Mouse (Mus musculus): Measurements from ENCODE around the gene Amdhd2. TPM values are rescaled to one million over a fixed set of nuclear protein-coding genes. Genes with fewer than 3 reads are reported as not detected.

The Amdhd2 gene
- polyA plus RNA-seq, 1 experiment from 2014 or later: 159 TPM

DNA sequence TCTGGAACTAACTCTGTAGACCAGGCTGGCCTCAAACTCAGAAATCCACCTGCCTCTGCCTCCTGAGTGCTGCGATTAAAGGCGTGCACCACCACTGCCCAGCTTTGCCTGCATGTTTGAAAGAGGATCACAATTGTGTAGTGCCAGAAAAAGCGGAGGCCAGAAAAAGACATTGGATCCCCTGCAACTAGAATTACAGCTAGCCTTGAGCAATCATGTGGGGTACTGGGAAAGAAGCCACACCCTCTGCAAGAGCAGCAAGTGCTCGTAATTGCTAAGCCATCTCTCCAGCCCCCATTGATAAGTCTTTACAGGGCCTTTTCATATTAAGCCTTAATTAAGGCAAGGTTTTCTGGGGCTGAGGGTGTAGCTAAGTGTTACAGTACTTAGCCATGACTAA lies 27.9 kb upstream of the Amdhd2 start:
- ATAC-seq: no peak
- WGBS: 67% methylated on average over 4 of the region's 4 CpGs
- Histone ChIP-seq H3K27me3 (replicated peaks; ENCODE audit: control insufficient read depth, insufficient read depth, low read length) (no peaks in the 10 kb centered on the region), H3K4me3 (ENCODE audit: low read depth, low read length) (no peak overlapping the region), H3K9me3 (ENCODE audit: control insufficient read depth) (no peaks in the 10 kb centered on the region), H3K9ac (ENCODE audit: low read depth, low read length) (no peak overlapping the region), H3K36me3 (ENCODE audit: control insufficient read depth, insufficient read depth) (peaks cover 9% of the 10 kb centered on the region; the same call in 1 of the 2 replicates), H3K4me2 (replicated peaks; ENCODE audit: low read depth) (no peak overlapping the region), H3K27ac (ENCODE audit: low read depth, low read length) (no peak overlapping the region), H3K4me1 (replicated peaks; ENCODE audit: control insufficient read depth, insufficient read depth, low read length) (no peaks in the 10 kb centered on the region)
- TF ChIP-seq CTCF (IDR thresholded peaks at IDR 0.05; ENCODE audit: low read depth): no peak

GRCm38 (mm10) chr17:24190934-24191333 lies 27.4 kb upstream of the Amdhd2 start:
- Histone ChIP-seq H3K9me3 (ENCODE audit: control insufficient read depth) (no peaks in the 10 kb centered on the region), H3K27me3 (replicated peaks; ENCODE audit: control insufficient read depth, insufficient read depth, low read length) (no peaks in the 10 kb centered on the region), H3K27ac (ENCODE audit: low read depth, low read length) (no peak overlapping the region), H3K4me2 (replicated peaks; ENCODE audit: low read depth) (no peak overlapping the region), H3K9ac (ENCODE audit: low read depth, low read length) (no peak overlapping the region), H3K4me1 (replicated peaks; ENCODE audit: control insufficient read depth, insufficient read depth, low read length) (no peaks in the 10 kb centered on the region), H3K36me3 (ENCODE audit: control insufficient read depth, insufficient read depth) (peaks cover 9% of the 10 kb centered on the region; the same call in 1 of the 2 replicates), H3K4me3 (ENCODE audit: low read depth, low read length) (no peak overlapping the region)
- no peak for ATAC-seq
- TF ChIP-seq CTCF (IDR thresholded peaks at IDR 0.05; ENCODE audit: low read depth): no peak
- 76% methylated on average over 2 of the region's 2 CpGs for WGBS

GRCm38 (mm10) chr17:24174259-24174658 lies 10.7 kb upstream of the Amdhd2 start:
- ATAC-seq: no peak
- no peak overlapping the region for H3K27ac ChIP-seq (ENCODE audit: low read depth, low read length)
- no peak overlapping the region for H3K4me2 ChIP-seq (replicated peaks; ENCODE audit: low read depth)
- no peaks in the 10 kb centered on the region for H3K4me1 ChIP-seq (replicated peaks; ENCODE audit: control insufficient read depth, insufficient read depth, low read length)
- no peaks in the 10 kb centered on the region for H3K9me3 ChIP-seq (ENCODE audit: control insufficient read depth)
- no peaks in the 10 kb centered on the region for H3K27me3 ChIP-seq (replicated peaks; ENCODE audit: control insufficient read depth, insufficient read depth, low read length)
- 0 out of 2 replicates have a peak, but pooled peaks cover under 1% of the 10 kb centered on the region for H3K36me3 ChIP-seq (ENCODE audit: control insufficient read depth, insufficient read depth)
- 83% methylated on average over 3 of the region's 3 CpGs for WGBS
- no peak for TF ChIP-seq CTCF (IDR thresholded peaks at IDR 0.05; ENCODE audit: low read depth)
- H3K9ac ChIP-seq (ENCODE audit: low read depth, low read length): no peak overlapping the region
- H3K4me3 ChIP-seq (ENCODE audit: low read depth, low read length): no peak overlapping the region

DNA sequence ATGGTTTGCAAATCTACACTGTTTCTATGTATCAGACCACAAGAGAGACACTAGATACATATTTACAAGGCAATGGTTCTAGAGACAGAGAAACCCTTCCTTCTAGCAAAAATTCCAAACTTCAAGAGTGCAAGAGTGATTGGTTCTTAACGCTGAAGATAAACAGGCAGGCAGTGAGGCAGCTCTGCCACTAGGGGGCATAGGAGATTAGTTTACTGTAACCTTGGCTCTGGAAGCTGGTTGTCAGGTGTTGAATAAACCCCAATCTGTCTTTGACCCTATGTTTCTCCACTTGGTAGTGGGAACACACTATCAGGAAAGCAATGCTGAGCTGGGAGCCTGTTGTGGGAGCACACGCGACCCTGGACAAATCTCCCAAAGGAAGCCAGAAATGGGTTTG lies 9.9 kb upstream of the Amdhd2 start:
- ATAC-seq: no peak
- Histone ChIP-seq H3K4me1 (replicated peaks; ENCODE audit: control insufficient read depth, insufficient read depth, low read length) (no peaks in the 10 kb centered on the region), H3K27me3 (replicated peaks; ENCODE audit: control insufficient read depth, insufficient read depth, low read length) (no peaks in the 10 kb centered on the region), H3K4me3 (ENCODE audit: low read depth, low read length) (no peak overlapping the region), H3K9me3 (ENCODE audit: control insufficient read depth) (no peaks in the 10 kb centered on the region), H3K36me3 (ENCODE audit: control insufficient read depth, insufficient read depth) (no peaks in the 10 kb centered on the region), H3K27ac (ENCODE audit: low read depth, low read length) (no peak overlapping the region), H3K9ac (ENCODE audit: low read depth, low read length) (no peak overlapping the region), H3K4me2 (replicated peaks; ENCODE audit: low read depth) (no peak overlapping the region)
- peak; percentile 96 for TF ChIP-seq CTCF (IDR thresholded peaks at IDR 0.05; ENCODE audit: low read depth)
- WGBS: 3% methylated on average over 3 of the region's 3 CpGs

DNA sequence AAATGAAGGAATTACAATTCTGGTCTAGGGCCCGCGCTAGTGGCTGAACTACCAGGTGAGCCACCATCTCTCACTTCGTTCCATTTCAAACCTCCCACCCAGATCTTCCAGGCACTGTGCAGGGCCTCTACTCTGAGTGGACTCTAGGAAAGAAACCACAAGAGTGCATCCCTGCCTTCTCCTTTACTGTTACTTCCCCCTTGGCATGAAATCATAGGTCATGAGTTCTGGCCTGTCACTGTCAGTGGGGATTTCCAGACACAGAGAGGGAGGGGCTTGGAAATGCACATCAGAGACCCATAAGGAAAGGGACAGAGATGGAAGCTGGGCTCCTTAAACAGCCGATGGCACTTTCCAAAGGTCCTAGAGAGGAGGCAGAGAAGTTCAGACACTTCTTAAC lies 8.2 kb upstream of the Amdhd2 start:
- Histone ChIP-seq H3K9me3 (ENCODE audit: control insufficient read depth) (no peaks in the 10 kb centered on the region), H3K4me2 (replicated peaks; ENCODE audit: low read depth) (no peak overlapping the region), H3K4me3 (ENCODE audit: low read depth, low read length) (no peak overlapping the region), H3K27me3 (replicated peaks; ENCODE audit: control insufficient read depth, insufficient read depth, low read length) (no peaks in the 10 kb centered on the region), H3K36me3 (ENCODE audit: control insufficient read depth, insufficient read depth) (peaks cover 7% of the 10 kb centered on the region), H3K27ac (ENCODE audit: low read depth, low read length) (no peak overlapping the region), H3K4me1 (replicated peaks; ENCODE audit: control insufficient read depth, insufficient read depth, low read length) (no peaks in the 10 kb centered on the region), H3K9ac (ENCODE audit: low read depth, low read length) (no peak overlapping the region)
- WGBS: 87% methylated on average over 4 of the region's 4 CpGs
- ATAC-seq: no peak
- TF ChIP-seq CTCF (IDR thresholded peaks at IDR 0.05; ENCODE audit: low read depth): no peak

DNA sequence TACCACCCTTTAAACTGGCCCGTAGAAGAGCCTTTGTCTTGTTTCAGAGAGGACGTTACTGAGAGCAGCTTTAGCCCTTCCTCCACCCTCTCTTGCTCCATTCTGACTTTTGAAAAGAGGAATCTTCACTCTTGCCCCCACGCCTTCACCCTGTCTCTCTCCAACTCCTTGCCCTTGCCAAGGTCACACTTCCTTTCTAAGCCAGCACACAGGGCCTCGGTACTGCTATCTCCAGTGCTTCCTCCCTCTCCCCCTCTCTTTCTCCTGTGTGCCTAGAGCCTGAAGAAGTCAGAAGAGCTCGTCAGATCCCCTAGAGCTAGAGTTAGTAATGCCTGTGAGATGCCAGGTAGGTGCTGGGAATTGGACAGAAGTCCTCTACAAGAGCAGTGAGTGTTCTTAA lies 7.2 kb upstream of the Amdhd2 start:
- H3K9ac ChIP-seq (ENCODE audit: low read depth, low read length): no peak overlapping the region

DNA sequence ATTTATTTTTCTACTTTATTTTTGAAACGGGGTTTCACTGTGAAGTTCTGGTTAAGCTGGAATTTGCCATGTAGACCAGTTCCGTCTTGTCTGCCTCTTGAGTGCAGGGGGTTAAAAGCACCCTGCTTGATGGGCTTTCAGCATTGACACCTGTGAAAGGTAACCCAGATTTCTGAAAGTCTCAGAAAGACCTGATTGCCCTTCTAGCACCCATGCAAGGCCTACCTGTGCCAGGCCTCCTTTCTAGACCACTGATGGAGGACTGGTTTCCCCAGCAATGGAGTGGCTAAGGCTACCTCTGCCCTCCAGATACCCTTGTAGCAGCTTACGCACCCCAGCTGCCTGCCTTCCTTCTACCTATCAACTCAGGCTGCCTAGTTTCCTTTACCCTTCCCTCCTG lies 6.6 kb upstream of the Amdhd2 start:
- no peaks in the 10 kb centered on the region for H3K27me3 ChIP-seq (replicated peaks; ENCODE audit: control insufficient read depth, insufficient read depth, low read length)
- peak overlapping the region; percentile 77 for H3K4me2 ChIP-seq (replicated peaks; ENCODE audit: low read depth)
- H3K9ac ChIP-seq (ENCODE audit: low read depth, low read length): peak overlapping the region; percentile 91
- no peak for TF ChIP-seq CTCF (IDR thresholded peaks at IDR 0.05; ENCODE audit: low read depth)
- 0 out of 2 replicates have a peak overlapping the region, but pooled peaks have one; percentile 15 for H3K27ac ChIP-seq (ENCODE audit: low read depth, low read length)
- no peaks in the 10 kb centered on the region for H3K9me3 ChIP-seq (ENCODE audit: control insufficient read depth)
- peaks cover 18% of the 10 kb centered on the region for H3K36me3 ChIP-seq (ENCODE audit: control insufficient read depth, insufficient read depth)
- no peak for ATAC-seq
- peak overlapping the region; percentile 82 for H3K4me3 ChIP-seq (ENCODE audit: low read depth, low read length)
- WGBS: 50% methylated on average over 3 of the region's 3 CpGs
- H3K4me1 ChIP-seq (replicated peaks; ENCODE audit: control insufficient read depth, insufficient read depth, low read length): no peaks in the 10 kb centered on the region

More for the DNA sequence above, 7.2 kb upstream of the Amdhd2 start:
- Histone ChIP-seq H3K27me3 (replicated peaks; ENCODE audit: control insufficient read depth, insufficient read depth, low read length) (no peaks in the 10 kb centered on the region), H3K4me3 (ENCODE audit: low read depth, low read length) (no peak overlapping the region), H3K36me3 (ENCODE audit: control insufficient read depth, insufficient read depth) (peaks cover 12% of the 10 kb centered on the region), H3K9me3 (ENCODE audit: control insufficient read depth) (no peaks in the 10 kb centered on the region), H3K27ac (ENCODE audit: low read depth, low read length) (peak overlapping the region; percentile 15; the same call in 1 of the 2 replicates), H3K4me2 (replicated peaks; ENCODE audit: low read depth) (no peak overlapping the region), H3K4me1 (replicated peaks; ENCODE audit: control insufficient read depth, insufficient read depth, low read length) (no peaks in the 10 kb centered on the region)
- no peak for ATAC-seq
- WGBS: 78% methylated on average over 5 of the region's 5 CpGs
- TF ChIP-seq CTCF (IDR thresholded peaks at IDR 0.05; ENCODE audit: low read depth): no peak
